Mouse (Mus musculus): ENCODE measurements around the gene Vtn.

DNA sequence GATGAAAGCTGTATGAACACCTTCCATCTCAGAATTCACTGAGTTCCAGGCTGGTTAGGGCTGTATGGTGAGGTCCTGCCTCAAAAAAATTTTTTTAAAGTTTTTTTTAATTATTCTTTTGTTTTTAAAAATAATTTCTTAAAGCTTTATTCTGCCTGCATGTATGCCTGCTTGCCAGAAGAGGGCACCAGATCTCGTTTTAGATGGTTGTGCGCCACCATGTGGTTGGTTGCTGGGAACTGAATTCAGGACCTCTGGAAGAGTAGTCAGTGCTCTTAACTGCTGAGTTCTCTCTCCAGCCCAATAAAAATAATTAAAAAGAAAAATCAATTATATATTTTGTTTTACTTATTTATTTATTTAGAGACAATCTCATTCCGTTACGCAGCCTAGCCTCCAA lies 45.2 kb upstream of the Vtn start:
- TF ChIP-seq POLR2A (IDR thresholded peaks at IDR 0.05; ENCODE audit: low read depth, low read length) (no peak), CTCF (IDR thresholded peaks at IDR 0.05; ENCODE audit: borderline replicate concordance, insufficient read depth, low read length) (peak; percentile 89)
